Mouse (Mus musculus) CH12.LX (cell line): ENCODE data around the gene Olfr26. TPM values are rescaled to one million over a fixed set of nuclear protein-coding genes. Genes with fewer than 3 reads are reported as not detected.
A peak's percentile ranks its signal among the peaks of the same experiment; 100 is the strongest.

Experiments
- DNase-seq: peaks from one replicate; pipeline ENCODE4 v3.0.0-alpha.2; 2013; ENCODE audit errors: extremely low read depth
- H3K27ac ChIP-seq: 2 replicates; pipeline ENCODE4 v1.5.1; 2012; ENCODE audit warnings: low read depth, mild to moderate bottlenecking, control low read depth, moderate library complexity; ENCODE audit not compliant: insufficient read depth
- H3K27me3 ChIP-seq: replicated peaks from 2 replicates; pipeline ENCODE3; 2012; ENCODE audit warnings: inconsistent platforms
- H3K36me3 ChIP-seq, 2 experiments: replicated peaks in 1 of 2; 2 replicates each; pipeline versions ENCODE3 to v1.6.1; 2012; ENCODE audit warnings: inconsistent platforms in 1 of 2, low read length in 1 of 2, mild to moderate bottlenecking in 1 of 2, mixed read lengths in 1 of 2, moderate library complexity in 1 of 2; ENCODE audit not compliant: control insufficient read depth in 1 of 2, insufficient read depth in 1 of 2
- H3K4me1 ChIP-seq, 2 experiments: 2 replicates each; pipeline ENCODE4 v1.6.1; 2012; ENCODE audit warnings: inconsistent platforms in 1 of 2, moderate library complexity in 1 of 2; ENCODE audit not compliant: insufficient read depth in 2 of 2, control insufficient read depth in 1 of 2
- H3K4me2 ChIP-seq: 2 replicates; pipeline ENCODE4 v1.6.1; 2012; ENCODE audit warnings: low read depth, mild to moderate bottlenecking, control low read depth; ENCODE audit not compliant: poor library complexity, insufficient read depth, severe bottlenecking
- H3K4me3 ChIP-seq, 3 experiments: fragments of 150-350 bp in 1 of 3; sonication (generic) in 1 of 3; replicated peaks in 1 of 3; 2 replicates each; pipeline versions ENCODE3 to v1.5.1; 2011 to 2012; ENCODE audit warnings: low read depth in 2 of 3, low read length in 2 of 3, mild to moderate bottlenecking in 2 of 3, moderate library complexity in 2 of 3, control low read depth in 1 of 3, improper control_type of control experiment in 1 of 3, inconsistent platforms in 1 of 3, mixed read lengths in 1 of 3; ENCODE audit not compliant: poor library complexity in 1 of 3
- H3K79me2 ChIP-seq: replicated peaks from 2 replicates; pipeline ENCODE4 v1.6.1; 2012; ENCODE audit warnings: mild to moderate bottlenecking, moderate library complexity; ENCODE audit not compliant: control insufficient read depth, poor library complexity, insufficient read depth, severe bottlenecking; ENCODE audit errors: extremely low read depth
- H3K9ac ChIP-seq: 2 replicates; pipeline ENCODE4 v1.6.1; 2012; ENCODE audit warnings: low read depth, mild to moderate bottlenecking, control low read depth, moderate library complexity; ENCODE audit not compliant: insufficient read depth
- H3K9me3 ChIP-seq: replicated peaks from 2 replicates; pipeline ENCODE3; 2012; ENCODE audit warnings: low read length, inconsistent platforms, mixed read lengths
- BHLHE40 ChIP-seq: IDR thresholded peaks from 2 replicates; pipeline ENCODE4 v1.6.1; 2011; ENCODE audit warnings: mild to moderate bottlenecking, low read depth, low read length, improper control_type of control experiment
- CHD2 ChIP-seq: IDR thresholded peaks from 2 replicates; pipeline ENCODE4 v1.6.1; 2011; ENCODE audit warnings: low read length, improper control_type of control experiment
- CTCF ChIP-seq, 2 experiments: IDR thresholded peaks in 1 of 2; conservative IDR thresholded peaks in 1 of 2; 2 replicates each; pipeline ENCODE4 v1.5.1; 2011 to 2012; ENCODE audit warnings: low read depth in 2 of 2, low read length in 2 of 2, improper control_type of control experiment in 1 of 2, inconsistent platforms in 1 of 2, mild to moderate bottlenecking in 1 of 2, moderate library complexity in 1 of 2
- E2F4 ChIP-seq: IDR thresholded peaks from 2 replicates; pipeline ENCODE4 v1.6.1; 2011; ENCODE audit warnings: low read depth, low read length, improper control_type of control experiment; ENCODE audit not compliant: insufficient replicate concordance
- ELF1 ChIP-seq: IDR thresholded peaks from 2 replicates; pipeline ENCODE4 v1.6.1; 2014; ENCODE audit warnings: low read depth, mild to moderate bottlenecking, inconsistent platforms, low read length, improper control_type of control experiment
- EP300 ChIP-seq: IDR thresholded peaks from 2 replicates; pipeline ENCODE4 v1.6.1; 2011; ENCODE audit warnings: low read length, improper control_type of control experiment
- ETS1 ChIP-seq: conservative IDR thresholded peaks from 2 replicates; pipeline ENCODE4 v1.6.1; 2012; ENCODE audit warnings: low read depth, mild to moderate bottlenecking, inconsistent platforms, low read length, improper control_type of control experiment, moderate library complexity
- HCFC1 ChIP-seq: IDR thresholded peaks from 2 replicates; pipeline ENCODE4 v1.6.1; 2012; ENCODE audit warnings: low read depth, mild to moderate bottlenecking, inconsistent platforms, low read length, improper control_type of control experiment
- JUN ChIP-seq: IDR thresholded peaks from 2 replicates; pipeline ENCODE4 v1.6.1; 2011; ENCODE audit warnings: low read depth, mild to moderate bottlenecking, low read length, improper control_type of control experiment, moderate library complexity; ENCODE audit not compliant: insufficient read depth
- JUND ChIP-seq: conservative IDR thresholded peaks from 2 replicates; pipeline ENCODE4 v1.6.1; 2011; ENCODE audit warnings: low read depth, low read length, improper control_type of control experiment
- KAT2A ChIP-seq: IDR thresholded peaks from 2 replicates; pipeline ENCODE4 v1.6.1; 2012; ENCODE audit warnings: low read length, improper control_type of control experiment, inconsistent platforms; ENCODE audit not compliant: insufficient replicate concordance
- MAZ ChIP-seq: IDR thresholded peaks from 2 replicates; pipeline ENCODE4 v1.6.1; 2012; ENCODE audit warnings: low read depth, mild to moderate bottlenecking, inconsistent platforms, low read length, improper control_type of control experiment, moderate library complexity
- MEF2A ChIP-seq: IDR thresholded peaks from 2 replicates; pipeline ENCODE4 v1.6.1; 2014; ENCODE audit warnings: low read depth, mild to moderate bottlenecking, inconsistent platforms, low read length, improper control_type of control experiment, borderline replicate concordance
- MXI1 ChIP-seq: IDR thresholded peaks from 2 replicates; pipeline ENCODE4 v1.6.1; 2011; ENCODE audit warnings: mild to moderate bottlenecking, low read depth, low read length, improper control_type of control experiment
- MYC ChIP-seq: IDR thresholded peaks from 2 replicates; pipeline ENCODE4 v1.6.1; 2011; ENCODE audit warnings: low read depth, mild to moderate bottlenecking, improper control_type of control experiment, low read length
- NELFE ChIP-seq: IDR thresholded peaks from 2 replicates; pipeline ENCODE4 v1.6.1; 2011; ENCODE audit warnings: low read depth, low read length, improper control_type of control experiment
- NRF1 ChIP-seq: IDR thresholded peaks from 2 replicates; pipeline ENCODE4 v1.6.1; 2014; ENCODE audit warnings: low read depth, mild to moderate bottlenecking, inconsistent platforms, low read length, improper control_type of control experiment, moderate library complexity
- PAX5 ChIP-seq: IDR thresholded peaks from 2 replicates; pipeline ENCODE4 v1.6.1; 2012; ENCODE audit warnings: low read length, inconsistent platforms, mixed read lengths
- POLR2A ChIP-seq: IDR thresholded peaks from 2 replicates; pipeline ENCODE4 v1.6.1; 2011; ENCODE audit warnings: low read depth, mild to moderate bottlenecking, improper control_type of control experiment, low read length
- POLR2AphosphoS2 ChIP-seq: IDR thresholded peaks from 2 replicates; pipeline ENCODE4 v1.6.1; 2011; ENCODE audit warnings: low read depth, low read length, improper control_type of control experiment
- RAD21 ChIP-seq: IDR thresholded peaks from 2 replicates; pipeline ENCODE4 v1.6.1; 2011; ENCODE audit warnings: low read depth, mild to moderate bottlenecking, low read length, improper control_type of control experiment, moderate library complexity
- SMC3 ChIP-seq: IDR thresholded peaks from 2 replicates; pipeline ENCODE4 v1.6.1; 2011; ENCODE audit warnings: low read depth, low read length, improper control_type of control experiment
- UBTF ChIP-seq: IDR thresholded peaks from 2 replicates; pipeline ENCODE4 v1.6.1; 2012; ENCODE audit warnings: low read depth, mild to moderate bottlenecking, inconsistent platforms, low read length, improper control_type of control experiment, moderate library complexity
- USF1 ChIP-seq: IDR thresholded peaks from 2 replicates; pipeline ENCODE4 v1.6.1; 2014; ENCODE audit warnings: low read depth, mild to moderate bottlenecking, inconsistent platforms, low read length, improper control_type of control experiment
- USF2 ChIP-seq: conservative IDR thresholded peaks from 2 replicates; pipeline ENCODE4 v1.6.1; 2011; ENCODE audit warnings: low read depth, low read length, improper control_type of control experiment
- ZC3H11A ChIP-seq: IDR thresholded peaks from 2 replicates; pipeline ENCODE4 v1.6.1; 2012; ENCODE audit warnings: low read depth, mild to moderate bottlenecking, inconsistent platforms, low read length, improper control_type of control experiment
- ZKSCAN1 ChIP-seq: IDR thresholded peaks from 2 replicates; pipeline ENCODE4 v1.6.1; 2012; ENCODE audit warnings: low read depth, inconsistent platforms, low read length, improper control_type of control experiment, borderline replicate concordance
- dilution Hi-C: fragments of 300-500 bp; cut with MboI; formaldehyde crosslinking; loops from 2 replicates; pipeline ENCODE4 v1.14.3; 2020; ENCODE audit warnings: low sequenced_read_pairs; ENCODE audit not compliant: extremely low pct_unique_long_range_greater_than_20kb, extremely low pct_ligation_motif_present
- in situ Hi-C: fragments of 300-500 bp; cut with MboI; formaldehyde crosslinking; loops from 3 replicates; pipeline ENCODE4 v1.14.3; 2019; ENCODE audit warnings: low sequenced_read_pairs, low pct_ligation_motif_present, low pct_unique_long_range_greater_than_20kb, mixed read lengths
- polyA plus RNA-seq: library from polyadenylated mRNA; unstranded; fragments of >175 nt; gene quantifications from 2 replicates; pipeline ENCODE4 v1.2.1, GENCODE M21; 2012; ENCODE audit warnings: low read depth; ENCODE audit not compliant: insufficient read length
- total RNA-seq, 2 experiments: library from RNA; depleted of rRNA; stranded (reverse); fragments of 300-350 nt in 1 of 2; fragments of >200 nt in 1 of 2; gene quantifications; 2 replicates each; pipeline ENCODE4 v1.2.3; 2012 to 2014

Gene Olfr26
- total RNA-seq (2012; rRNA removed) (not detected in 2 replicates), total RNA-seq (2014; rRNA removed) (not detected in 2 replicates), polyA plus RNA-seq (not detected in 2 replicates)

- Histone ChIP-seq H3K9me3 (no peaks in the 10 kb centered on the region), H3K4me2 (no peak within 1 kb of the TSS), H3K4me3 (no peak within 1 kb of the TSS), H3K27ac (no peak within 1 kb of the TSS), H3K79me2 (no peaks in the 10 kb centered on the region), H3K36me3 (no peaks in the 10 kb centered on the region), H3K27me3 (no peaks in the 10 kb centered on the region), H3K4me1 (no peaks in the 10 kb centered on the region), H3K9ac (no peak within 1 kb of the TSS)
- in situ Hi-C loops (no loop called here), dilution Hi-C loops (no loop called here)
- no peak for DNase-seq
- TF ChIP-seq POLR2A: no peak
- TF ChIP-seq MAZ: no peak
- no peak for TF ChIP-seq NRF1
- TF ChIP-seq BHLHE40: no peak
- TF ChIP-seq ETS1: no peak
- TF ChIP-seq MYC: no peak
- no peak for TF ChIP-seq POLR2AphosphoS2
- no peak for TF ChIP-seq HCFC1
- TF ChIP-seq ZC3H11A: no peak
- TF ChIP-seq PAX5: no peak
Measured at GRCm38 (mm10) chr9:38854760-38855159, at the start of gene Olfr26. Gene Olfr26 (plus strand): TSS chr9:38855060.

GRCm38 (mm10) chr9:38805696-38806095 is 49.2 kb upstream of the Olfr26 start:
- in situ Hi-C loops: no loop called here
- dilution Hi-C loops: no loop called here

GRCm38 (mm10) chr9:38814314-38814713 is 40.5 kb upstream of the Olfr26 start, which contains the start of gene Olfr922:
Gene Olfr922 (plus strand): TSS chr9:38814614.
- no peak within 1 kb of the TSS for H3K9ac ChIP-seq
- H3K4me2 ChIP-seq: no peak within 1 kb of the TSS
- no peak for DNase-seq
- no peak within 1 kb of the TSS for H3K4me3 ChIP-seq
- no peaks in the 10 kb centered on the region for H3K79me2 ChIP-seq
- H3K27me3 ChIP-seq: no peaks in the 10 kb centered on the region
- dilution Hi-C loops (no loop called here), in situ Hi-C loops (no loop called here)
- no peaks in the 10 kb centered on the region for H3K4me1 ChIP-seq
- H3K36me3 ChIP-seq: no peaks in the 10 kb centered on the region
- H3K27ac ChIP-seq: no peak within 1 kb of the TSS
- H3K9me3 ChIP-seq: no peaks in the 10 kb centered on the region
- no peak for TF ChIP-seq CHD2
- no peak for TF ChIP-seq EP300
- TF ChIP-seq USF1: no peak
- no peak for TF ChIP-seq JUN
- TF ChIP-seq CTCF (conservative IDR thresholded peaks at IDR 0.05 in 1 of 2, IDR thresholded peaks at IDR 0.05 in 1 of 2; ENCODE audit: low read depth in 2 of 2, low read length in 2 of 2): no peak
- no peak for TF ChIP-seq USF2
- no peak for TF ChIP-seq JUND
- no peak for TF ChIP-seq ZKSCAN1
- no peak for TF ChIP-seq NRF1
- no peak for TF ChIP-seq NELFE
- TF ChIP-seq E2F4: no peak
- no peak for TF ChIP-seq MAZ
- TF ChIP-seq UBTF: no peak
- TF ChIP-seq MXI1: no peak
- TF ChIP-seq ELF1: no peak
- no peak for TF ChIP-seq KAT2A
- TF ChIP-seq ZC3H11A: no peak

More at GRCm38 (mm10) chr9:38805696-38806095, 49.2 kb upstream of the Olfr26 start:
- H3K9ac ChIP-seq: no peak overlapping the region
- no peaks in the 10 kb centered on the region for H3K4me1 ChIP-seq
- no peak overlapping the region for H3K4me3 ChIP-seq
- DNase-seq: peak; percentile 11
- no peak for TF ChIP-seq ELF1
- TF ChIP-seq MAZ: no peak
- TF ChIP-seq MYC: no peak
- no peak for TF ChIP-seq SMC3
- TF ChIP-seq NELFE: no peak
- TF ChIP-seq MEF2A: no peak
- TF ChIP-seq ZC3H11A: no peak
- TF ChIP-seq CTCF (conservative IDR thresholded peaks at IDR 0.05 in 1 of 2, IDR thresholded peaks at IDR 0.05 in 1 of 2; ENCODE audit: low read depth in 2 of 2, low read length in 2 of 2): 0 out of 4 replicates have a peak, but pooled peaks of 1 of the 2 experiments have one; percentile 1
- TF ChIP-seq RAD21: peak; percentile 24
- TF ChIP-seq, all 38 proteins: peak for 2
- Histone ChIP-seq H3K27me3 (no peaks in the 10 kb centered on the region), H3K36me3 (no peaks in the 10 kb centered on the region), H3K27ac (no peak overlapping the region), H3K4me2 (no peak overlapping the region), H3K79me2 (no peaks in the 10 kb centered on the region), H3K9me3 (no peaks in the 10 kb centered on the region)
